Mouse (Mus musculus) layer of hippocampus, postnatal 14 days (tissue): Measurements from ENCODE around the gene Snx30. TPM values are rescaled to one million over a fixed set of nuclear protein-coding genes. Genes with fewer than 3 reads are reported as not detected.
A peak's percentile ranks its signal among the peaks of the same experiment; 100 is the strongest.

Experiments used
- DNase-seq, 2 experiments: peaks; one replicate each; pipeline ENCODE4 v3.0.0; 2021 to 2022; ENCODE audit warnings: low spot score in 2 of 2, mixed read lengths in 1 of 2
- total RNA-seq, 2 experiments: library from RNA; stranded (reverse); gene quantifications; 2 replicates each; pipeline ENCODE4 v1.2.3; 2021

Gene Snx30
- total RNA-seq, 2 experiments from 2014 or later, result 46.4 to 46.9 TPM

- no peak for DNase-seq
Observed at GRCm38 (mm10) chr4:59870433-59870832, 64.8 kb downstream of the Snx30 start.

- peak; percentile 83 to 92 for DNase-seq
Observed at GRCm38 (mm10) chr4:59870859-59871591, 65.4 kb downstream of the Snx30 start.

GRCm38 (mm10) chr4:59873240-59873639, 67.6 kb downstream of the Snx30 start:
- DNase-seq, result no peak

- DNase-seq, result no peak
Observed at GRCm38 (mm10) chr4:59873830-59874229, 68.2 kb downstream of the Snx30 start.

- DNase-seq, result peak in 1 of 2 experiments; percentile 26
Observed at GRCm38 (mm10) chr4:59876570-59876969, 70.9 kb downstream of the Snx30 start.

- peak in 1 of 2 experiments; percentile 39 for DNase-seq
Observed at GRCm38 (mm10) chr4:59877025-59877424, 71.4 kb downstream of the Snx30 start.

- DNase-seq, result no peak
Observed at GRCm38 (mm10) chr4:59878595-59878994, 73.0 kb downstream of the Snx30 start.

GRCm38 (mm10) chr4:59879444-59879843, 73.8 kb downstream of the Snx30 start:
- DNase-seq, result peak in 1 of 2 experiments; percentile 59

- DNase-seq, result no peak
Observed at GRCm38 (mm10) chr4:59880725-59881124, 75.1 kb downstream of the Snx30 start.

GRCm38 (mm10) chr4:59881210-59881609, 75.6 kb downstream of the Snx30 start:
- no peak for DNase-seq

GRCm38 (mm10) chr4:59884136-59884696, 78.6 kb downstream of the Snx30 start:
- no peak for DNase-seq

- DNase-seq, result no peak
Observed at GRCm38 (mm10) chr4:59886281-59886680, 80.6 kb downstream of the Snx30 start.

- DNase-seq, result no peak
Observed at GRCm38 (mm10) chr4:59887011-59887410, 81.4 kb downstream of the Snx30 start.

GRCm38 (mm10) chr4:59888014-59888413, 82.4 kb downstream of the Snx30 start:
- DNase-seq, result no peak

GRCm38 (mm10) chr4:59890086-59890600, 84.5 kb downstream of the Snx30 start:
- no peak for DNase-seq

GRCm38 (mm10) chr4:59891723-59892416, 86.2 kb downstream of the Snx30 start:
- DNase-seq, result no peak

GRCm38 (mm10) chr4:59892731-59893130, 87.1 kb downstream of the Snx30 start:
- DNase-seq, result no peak

- DNase-seq, result no peak
Observed at GRCm38 (mm10) chr4:59894415-59894814, 88.8 kb downstream of the Snx30 start.

GRCm38 (mm10) chr4:59894977-59895575, 89.4 kb downstream of the Snx30 start:
- no peak for DNase-seq

GRCm38 (mm10) chr4:59896000-59896399, 90.4 kb downstream of the Snx30 start:
- no peak for DNase-seq

GRCm38 (mm10) chr4:59897814-59898520, 92.3 kb downstream of the Snx30 start:
- DNase-seq, result no peak
